Mouse (Mus musculus): Measurements from ENCODE around the gene Coro1b. TPM values are rescaled to one million over a fixed set of nuclear protein-coding genes. Genes with fewer than 3 reads are reported as not detected.

Coro1b gene
- total RNA-seq, 2 experiments from 2014 or later = 38.3 to 47.6 TPM

DNA sequence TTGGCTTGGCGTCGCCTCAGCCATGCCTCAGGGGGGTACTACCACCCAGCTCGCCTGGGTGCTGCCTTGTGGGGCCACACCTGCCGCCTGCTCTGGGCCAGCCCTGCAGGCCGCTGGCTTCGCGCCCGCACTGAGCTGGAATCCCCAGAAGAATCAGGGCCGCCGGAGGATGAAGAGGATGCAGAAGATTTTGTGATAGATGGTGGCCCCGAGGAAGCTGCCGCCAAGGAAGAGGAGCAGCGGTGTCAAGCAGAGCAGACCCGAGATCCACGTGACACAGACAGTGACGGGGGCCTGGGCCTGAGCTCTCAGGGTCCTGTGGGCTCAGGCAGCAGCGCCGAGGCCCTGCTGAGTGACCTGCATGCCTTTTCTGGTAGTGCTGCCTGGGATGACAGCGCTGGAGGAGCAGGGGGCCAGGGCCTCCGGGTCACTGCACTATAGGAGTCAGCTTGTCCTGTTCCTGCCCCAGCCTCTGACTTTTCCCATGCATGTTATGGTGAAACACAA lies 7.7 kb downstream of the Coro1b start:
- DNase-seq = no peak

DNA sequence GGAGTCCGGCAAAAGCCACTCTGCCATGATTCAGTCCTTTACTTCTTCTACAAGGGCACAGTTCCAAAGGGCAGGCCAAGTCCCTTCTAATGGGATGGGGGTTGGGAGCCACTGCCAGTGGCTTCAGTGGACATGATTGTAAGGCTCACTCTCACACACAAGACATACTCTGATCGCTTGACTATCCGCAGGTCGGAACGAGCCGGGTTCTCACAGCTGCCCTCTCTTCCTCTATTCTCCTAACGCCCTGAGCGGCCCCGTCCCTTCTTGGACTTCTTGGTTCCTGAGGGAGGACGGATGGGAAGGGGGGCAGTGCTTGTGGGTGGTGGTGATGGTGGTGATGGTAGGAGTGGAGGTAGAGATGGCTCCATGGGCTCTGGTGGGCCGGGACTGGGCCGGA lies 8.4 kb downstream of the Coro1b start:
- no peak for DNase-seq

DNA sequence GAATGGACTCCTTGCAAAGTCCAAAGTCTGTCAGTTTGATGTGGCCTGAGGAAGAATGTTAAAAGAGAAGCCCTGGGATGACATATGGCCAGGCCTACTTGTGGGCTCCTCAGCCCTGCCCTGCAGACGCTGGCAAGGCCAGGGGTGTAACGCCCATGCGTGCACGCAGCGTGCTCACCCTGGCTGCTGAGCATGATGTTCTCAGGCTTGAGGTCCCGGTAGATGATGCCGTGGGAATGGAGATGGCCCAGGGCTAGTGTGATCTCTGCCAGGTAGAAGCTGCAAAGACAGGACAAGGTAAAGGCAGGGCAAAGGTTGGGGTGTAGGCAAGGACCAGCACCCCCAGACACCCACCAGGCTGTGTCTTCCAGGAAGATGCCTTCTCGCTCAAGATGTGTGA lies 10.6 kb downstream of the Coro1b start:
- DNase-seq = no peak

DNA sequence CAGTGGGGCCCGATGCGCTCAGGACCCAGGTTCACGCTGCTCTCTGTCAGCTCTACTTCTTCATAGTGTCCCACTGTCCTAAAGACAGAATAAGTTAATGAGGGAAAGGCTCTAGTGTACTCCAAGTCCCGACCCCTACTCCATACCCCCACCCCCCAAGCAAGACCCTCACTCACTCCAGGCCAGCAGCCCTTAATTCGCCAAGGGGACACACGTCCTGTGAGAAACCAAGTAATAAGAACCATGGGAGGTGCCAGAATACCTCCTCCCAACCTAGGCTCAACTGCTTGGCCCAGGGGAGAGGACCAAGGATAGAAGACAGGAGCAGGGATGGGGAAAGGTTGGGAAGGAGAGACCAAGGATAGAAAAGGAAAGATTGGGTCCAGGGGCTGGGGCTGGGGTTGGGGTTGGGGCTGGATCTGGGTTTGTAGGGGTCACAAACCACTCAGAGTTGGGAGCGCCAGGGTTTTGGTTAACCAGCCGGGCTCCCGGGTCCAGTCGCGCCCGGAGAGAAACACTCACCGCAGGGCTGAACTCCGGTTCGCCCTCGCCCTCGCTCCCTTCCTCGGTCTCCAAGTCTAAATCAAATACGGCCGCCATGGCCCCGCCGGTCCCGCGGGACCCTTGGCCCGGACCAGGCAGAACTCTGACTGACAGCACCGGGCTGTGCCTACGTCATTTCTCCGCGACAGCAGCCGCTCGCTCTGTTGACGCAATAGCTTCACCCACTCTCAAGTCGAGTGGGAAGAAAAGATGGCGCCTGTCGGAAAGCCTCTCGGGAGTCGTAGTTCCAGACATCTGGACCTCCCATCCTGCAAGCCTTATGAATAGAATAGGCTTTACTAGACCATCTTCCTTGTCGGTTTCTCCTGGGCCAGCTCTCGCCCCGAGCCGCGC lies 14.5 kb downstream of the Coro1b start, which contains the start of gene Rps6kb2:
Rps6kb2 (minus strand) TSS at position 709 of the 897 bp plus-strand sequence.
- peak; percentile 97 to 98 for DNase-seq

DNA sequence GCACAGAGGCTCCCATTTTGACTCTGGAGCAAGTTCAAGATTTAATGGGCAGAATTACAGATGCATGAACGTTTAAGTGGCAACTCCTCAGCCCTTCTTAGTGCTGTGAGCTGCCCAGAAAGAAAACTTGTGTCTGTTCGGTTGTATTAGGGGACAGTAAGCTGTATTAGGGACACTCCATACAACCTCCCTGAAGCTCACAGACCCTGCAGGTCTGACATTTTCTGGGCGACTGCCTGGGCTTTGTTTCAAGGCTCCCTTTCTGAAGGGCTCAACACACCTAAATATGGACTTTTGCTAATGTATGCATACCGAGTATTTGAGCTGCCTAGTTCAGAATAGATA lies 15.1 kb downstream of the Coro1b start:
- no peak for DNase-seq

DNA sequence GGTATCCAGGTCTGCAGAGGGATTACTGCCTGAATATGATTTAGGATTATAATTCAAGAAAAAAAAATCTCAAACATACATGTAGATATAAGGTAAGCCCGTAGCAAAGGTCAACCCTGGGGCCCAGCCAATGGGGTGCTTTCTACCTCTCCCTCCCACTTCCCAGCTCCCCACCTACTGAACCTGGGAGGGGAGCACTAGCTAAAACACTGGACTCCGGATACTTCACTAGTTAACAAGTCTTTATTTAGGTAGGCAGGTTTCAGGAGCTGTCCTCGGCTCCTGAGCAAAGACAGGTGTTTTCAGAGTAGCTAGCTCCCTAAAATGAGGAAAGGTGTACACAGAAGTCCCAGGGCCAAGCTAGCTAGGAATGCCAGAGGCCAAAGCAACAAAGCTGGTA lies 15.7 kb downstream of the Coro1b start:
- DNase-seq = no peak

DNA sequence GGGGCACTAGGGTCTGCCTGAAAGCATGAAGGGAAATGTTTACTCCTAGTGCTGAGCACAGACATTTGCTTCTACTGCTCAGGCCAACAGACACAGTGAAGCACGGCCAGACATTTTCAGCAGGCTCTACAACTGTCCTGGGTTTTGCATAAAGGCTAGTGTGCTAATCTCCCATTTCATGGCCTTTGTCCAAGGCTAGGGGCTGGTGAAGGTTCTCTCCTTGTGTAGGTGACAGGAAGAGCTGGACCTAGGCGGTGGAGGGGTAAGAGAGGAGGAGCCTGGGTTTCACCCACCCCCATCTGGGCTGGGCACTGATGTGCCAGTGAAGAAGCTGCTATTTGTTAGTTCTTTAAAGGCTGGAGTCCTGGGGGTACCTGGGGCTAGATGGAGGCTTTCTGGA lies 16.3 kb downstream of the Coro1b start:
- no peak for DNase-seq

DNA sequence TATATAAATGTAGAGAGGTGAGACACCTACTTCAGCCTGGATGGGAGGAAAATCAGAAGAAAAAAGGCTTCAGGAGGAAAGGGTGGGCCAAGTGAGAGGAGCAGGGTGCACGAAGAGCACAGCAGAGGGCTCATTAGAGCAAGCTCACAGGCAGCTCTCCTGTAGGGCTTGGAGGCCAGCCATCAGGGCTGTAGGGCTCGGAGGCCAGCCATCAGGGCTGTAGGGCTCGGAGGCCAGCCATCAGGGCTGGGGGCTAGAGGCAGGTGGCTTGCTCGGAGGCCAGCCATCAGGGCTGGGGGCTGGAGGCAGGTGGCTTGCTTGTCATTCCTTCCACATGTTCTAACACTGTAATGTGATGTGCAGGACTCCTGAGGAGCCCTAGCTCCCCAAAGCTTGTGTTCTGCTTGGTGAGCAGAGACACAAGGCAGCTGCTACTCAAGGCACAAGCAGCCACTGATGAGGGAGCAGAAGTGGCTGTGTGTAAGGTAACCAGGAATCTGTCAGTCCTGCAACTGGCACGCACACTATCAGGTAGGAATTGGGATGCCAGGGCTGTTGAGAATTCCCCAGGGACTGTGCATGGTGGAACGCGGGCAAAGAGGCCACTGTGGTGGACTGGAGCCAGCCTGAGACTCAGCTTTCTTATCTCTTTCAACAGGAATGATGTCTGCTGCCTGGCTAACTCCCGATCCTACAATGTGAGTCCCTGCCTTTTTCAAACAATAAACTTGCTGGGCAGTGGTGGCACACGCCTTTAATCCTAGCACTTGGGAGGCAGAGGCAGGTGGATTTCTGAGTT lies 18.5 kb downstream of the Coro1b start:
- peak in 1 of 2 experiments; percentile 45 for DNase-seq

DNA sequence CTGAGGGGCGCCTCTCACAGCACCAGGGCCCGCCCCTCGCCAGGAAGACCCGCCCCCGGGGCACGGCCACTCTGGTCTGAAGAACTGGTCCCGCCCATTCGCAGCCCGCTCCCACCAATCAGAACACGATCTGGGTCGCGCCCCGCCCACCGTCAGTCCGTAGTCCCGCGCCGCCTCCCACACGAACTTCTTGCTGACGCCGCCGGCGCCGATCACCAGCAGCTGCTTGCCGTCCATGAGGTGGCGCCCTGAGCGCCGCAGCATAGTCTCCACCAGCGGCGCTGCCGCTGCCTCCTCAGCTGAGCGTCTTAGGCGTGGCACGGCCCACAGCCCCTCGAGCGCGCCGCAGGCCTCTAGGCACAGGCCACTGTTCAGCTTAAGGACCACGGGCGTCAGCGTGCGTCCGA lies 21.0 kb downstream of the Coro1b start:
- DNase-seq = peak; percentile 99 to 100

DNA sequence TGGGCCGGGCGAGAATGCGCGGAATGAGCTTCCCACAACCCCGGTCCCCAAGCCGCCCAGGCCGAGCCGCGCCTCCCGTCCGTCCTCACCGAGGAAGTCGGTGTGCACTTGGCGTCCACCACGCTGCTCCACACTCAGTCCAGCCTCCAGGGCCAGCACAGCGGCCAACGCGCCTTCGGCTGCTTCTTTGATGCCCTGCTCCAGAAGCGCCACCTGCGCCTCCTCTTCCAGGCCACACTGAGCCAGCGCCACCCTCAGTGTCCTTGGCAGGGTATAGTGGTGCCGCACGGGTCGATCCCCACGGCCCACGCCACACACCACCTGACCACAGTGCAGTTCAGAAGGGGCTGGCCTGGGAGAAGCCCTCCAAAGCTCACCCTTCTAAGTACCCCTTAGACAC lies 21.4 kb downstream of the Coro1b start:
- DNase-seq = no peak

DNA sequence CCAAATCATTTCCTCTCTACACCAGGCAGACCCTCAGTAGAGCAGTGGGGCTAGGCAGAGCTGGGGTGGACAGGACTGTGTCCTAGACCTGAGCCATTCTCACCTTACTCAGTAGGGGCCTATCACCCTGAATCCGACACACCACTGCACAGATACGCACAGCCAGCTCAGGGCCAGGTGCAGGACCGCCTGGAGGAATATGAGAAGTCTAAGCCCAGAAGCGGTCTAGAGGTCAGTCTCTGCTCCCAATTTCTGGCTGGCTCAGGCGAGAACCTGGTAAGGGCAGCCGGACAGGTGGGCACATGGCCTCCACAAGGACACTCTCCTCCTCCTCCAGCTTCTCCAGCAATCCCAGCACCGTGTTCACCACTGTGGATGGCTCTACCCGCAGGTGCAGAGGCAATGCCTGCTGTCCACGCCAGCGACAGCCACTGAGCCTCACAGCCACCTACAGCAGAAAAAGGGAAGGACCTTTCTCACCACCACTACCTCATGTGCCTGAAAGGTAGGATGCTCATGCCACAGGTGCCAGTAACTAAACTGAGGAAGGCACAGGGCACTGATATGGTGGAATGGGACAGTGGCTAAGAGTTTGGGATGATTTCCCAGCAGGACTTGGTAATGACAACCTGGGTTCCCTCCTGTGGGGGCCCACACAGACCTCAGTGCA lies 22.4 kb downstream of the Coro1b start:
- DNase-seq = no peak

DNA sequence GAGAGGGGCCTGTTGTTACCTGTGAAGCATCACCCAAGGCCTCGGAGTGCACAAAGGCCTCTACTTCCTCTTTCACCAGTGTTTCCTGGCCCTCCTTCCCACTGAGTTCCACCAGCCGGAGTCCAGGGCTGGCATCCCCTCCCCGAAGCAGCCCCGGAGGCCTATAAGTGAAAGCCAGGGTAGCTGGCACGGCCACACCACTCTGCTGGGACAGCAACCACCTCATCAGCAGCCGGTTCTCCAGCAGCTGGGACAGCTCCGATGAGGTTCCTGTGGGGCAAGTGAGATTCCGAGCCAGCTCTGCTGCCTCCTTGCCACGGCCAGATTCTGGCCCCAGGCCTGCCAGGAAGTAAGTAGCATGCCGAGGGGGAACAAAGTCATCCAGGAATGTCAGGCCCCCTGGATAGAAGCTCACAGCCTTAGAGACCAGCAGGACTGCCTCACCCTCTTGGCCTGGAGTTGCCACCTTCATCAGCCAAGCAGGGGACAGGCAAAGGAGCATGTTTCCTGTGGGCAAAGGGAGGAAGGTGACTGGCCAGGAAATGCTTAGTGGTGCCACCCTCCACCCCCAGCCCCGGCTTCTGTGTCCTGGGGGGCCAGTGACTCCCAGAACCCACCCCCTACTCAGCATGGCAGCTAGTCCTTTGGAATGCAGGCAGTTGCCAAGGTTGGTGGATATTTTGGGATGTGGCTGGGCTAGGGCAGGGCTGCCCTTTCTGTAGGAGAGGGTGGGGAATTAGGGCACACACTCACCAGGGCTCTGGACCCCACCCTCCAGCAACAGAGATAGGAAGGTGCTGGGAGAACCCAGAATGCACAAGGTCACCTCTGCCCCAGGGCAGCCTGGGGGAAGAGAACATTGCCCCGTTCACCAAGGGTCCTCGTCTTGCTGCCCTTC lies 23.2 kb downstream of the Coro1b start:
- DNase-seq = peak; percentile 64 to 76

DNA sequence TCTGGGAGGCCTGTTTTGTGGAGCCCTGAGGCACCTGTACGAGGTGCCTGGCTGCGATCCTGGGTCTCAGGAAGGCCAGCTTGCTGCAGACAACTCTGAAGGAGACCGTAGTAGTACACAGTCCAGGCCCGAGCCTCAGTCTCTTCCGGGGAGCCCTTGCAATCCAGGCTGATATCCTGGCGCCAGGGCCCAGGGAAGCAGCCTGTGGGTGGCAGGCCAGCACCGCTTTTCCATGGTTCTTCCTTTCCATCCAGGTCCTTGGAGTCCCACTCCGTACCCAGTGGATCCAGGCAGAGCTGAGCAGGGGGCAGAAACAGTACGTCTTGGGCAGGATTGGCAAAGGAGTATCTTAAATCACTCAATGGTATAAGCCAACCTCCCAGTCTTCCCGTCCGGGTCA lies 24.5 kb downstream of the Coro1b start:
- DNase-seq = no peak

DNA sequence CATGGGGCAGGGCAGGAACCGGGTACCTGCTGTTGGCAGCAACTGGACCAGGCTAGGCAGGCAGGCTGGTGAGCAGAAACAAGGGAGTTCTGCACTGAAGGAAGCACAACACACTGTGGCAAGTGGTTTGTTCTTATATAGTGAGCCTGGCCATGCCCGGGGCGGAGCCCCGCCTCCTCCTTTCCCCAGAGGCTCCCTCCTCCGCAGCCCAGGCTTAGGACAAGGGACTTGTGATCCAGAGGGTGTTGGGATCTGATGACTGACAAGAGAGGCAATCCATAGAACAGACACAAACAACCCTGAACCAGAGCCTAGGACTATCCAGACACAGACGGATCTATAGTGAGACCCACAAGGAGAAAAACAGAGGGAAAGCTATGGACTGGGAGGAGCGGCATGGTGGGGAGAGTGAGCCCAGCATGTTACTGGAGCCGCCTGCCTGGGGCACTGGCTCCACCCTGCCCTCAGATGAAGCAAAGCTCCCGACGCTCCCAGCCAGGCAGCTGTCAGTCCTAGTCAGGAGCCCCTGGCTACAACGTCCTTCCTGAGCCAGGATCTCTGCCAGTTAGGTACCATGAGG lies 27.0 kb downstream of the Coro1b start, which contains the start of gene Carns1:
Carns1 (minus strand) TSS at position 112 of the 580 bp plus-strand sequence.
- DNase-seq = peak; percentile 56 to 70

DNA sequence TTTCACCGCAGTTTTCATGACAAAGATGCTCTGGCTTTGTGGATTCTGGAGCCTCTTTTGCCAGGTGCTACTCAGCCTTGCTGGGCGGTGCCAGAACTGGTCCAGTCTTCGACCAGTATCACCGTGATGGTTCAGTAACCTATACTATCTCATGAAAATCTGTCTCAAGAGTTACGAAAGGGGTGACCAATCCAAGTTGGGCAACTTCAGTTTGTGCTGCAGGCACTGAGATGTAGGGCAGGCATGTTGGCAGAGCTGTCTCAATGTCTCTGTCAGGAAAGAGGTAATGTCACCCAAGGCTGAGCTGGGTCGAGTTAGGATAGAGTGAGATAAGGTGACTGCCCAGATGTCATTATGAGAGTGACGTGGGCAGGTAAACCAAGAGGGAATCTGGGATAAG lies 32.0 kb downstream of the Coro1b start:
- no peak for DNase-seq

DNA sequence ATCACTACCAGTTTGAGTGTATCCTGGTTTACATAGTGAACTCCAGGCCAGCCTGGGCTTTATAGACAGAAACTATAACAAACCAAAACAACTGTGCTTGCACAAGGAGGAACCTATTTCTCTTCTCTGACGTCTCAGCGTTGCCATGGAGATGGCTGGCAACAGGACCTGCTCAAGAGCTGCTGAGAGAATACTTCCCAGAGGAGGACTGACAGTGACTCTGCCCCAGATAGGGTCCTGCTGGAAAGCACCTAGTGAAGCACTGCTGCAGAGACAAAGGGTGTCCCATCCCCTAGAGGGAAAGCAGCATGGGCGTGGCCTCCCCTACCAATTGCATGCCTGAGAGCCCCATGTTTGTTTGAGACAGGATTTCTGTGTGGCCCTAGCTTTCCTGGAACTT lies 33.5 kb downstream of the Coro1b start:
- peak; percentile 63 to 81 for DNase-seq

DNA sequence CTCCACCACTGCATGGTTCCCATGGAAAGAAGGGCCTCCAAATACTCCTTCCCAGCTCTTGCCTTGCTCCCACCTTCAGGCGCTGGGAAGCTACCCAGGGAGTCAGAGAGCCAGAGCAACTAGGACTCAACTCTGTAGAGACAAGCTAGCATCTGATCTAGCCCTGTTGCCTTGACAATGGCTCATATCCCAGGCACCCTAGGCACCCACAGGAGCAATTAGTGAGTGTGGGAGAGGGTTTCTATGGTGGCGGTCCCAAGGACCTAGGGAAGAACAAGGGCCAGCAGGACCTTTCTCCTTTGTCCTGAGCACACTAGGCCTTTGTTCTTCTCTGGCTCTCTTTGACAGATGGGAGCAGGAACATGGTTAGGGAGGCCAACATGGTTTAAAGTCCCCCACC lies 35.3 kb downstream of the Coro1b start:
- DNase-seq = no peak

DNA sequence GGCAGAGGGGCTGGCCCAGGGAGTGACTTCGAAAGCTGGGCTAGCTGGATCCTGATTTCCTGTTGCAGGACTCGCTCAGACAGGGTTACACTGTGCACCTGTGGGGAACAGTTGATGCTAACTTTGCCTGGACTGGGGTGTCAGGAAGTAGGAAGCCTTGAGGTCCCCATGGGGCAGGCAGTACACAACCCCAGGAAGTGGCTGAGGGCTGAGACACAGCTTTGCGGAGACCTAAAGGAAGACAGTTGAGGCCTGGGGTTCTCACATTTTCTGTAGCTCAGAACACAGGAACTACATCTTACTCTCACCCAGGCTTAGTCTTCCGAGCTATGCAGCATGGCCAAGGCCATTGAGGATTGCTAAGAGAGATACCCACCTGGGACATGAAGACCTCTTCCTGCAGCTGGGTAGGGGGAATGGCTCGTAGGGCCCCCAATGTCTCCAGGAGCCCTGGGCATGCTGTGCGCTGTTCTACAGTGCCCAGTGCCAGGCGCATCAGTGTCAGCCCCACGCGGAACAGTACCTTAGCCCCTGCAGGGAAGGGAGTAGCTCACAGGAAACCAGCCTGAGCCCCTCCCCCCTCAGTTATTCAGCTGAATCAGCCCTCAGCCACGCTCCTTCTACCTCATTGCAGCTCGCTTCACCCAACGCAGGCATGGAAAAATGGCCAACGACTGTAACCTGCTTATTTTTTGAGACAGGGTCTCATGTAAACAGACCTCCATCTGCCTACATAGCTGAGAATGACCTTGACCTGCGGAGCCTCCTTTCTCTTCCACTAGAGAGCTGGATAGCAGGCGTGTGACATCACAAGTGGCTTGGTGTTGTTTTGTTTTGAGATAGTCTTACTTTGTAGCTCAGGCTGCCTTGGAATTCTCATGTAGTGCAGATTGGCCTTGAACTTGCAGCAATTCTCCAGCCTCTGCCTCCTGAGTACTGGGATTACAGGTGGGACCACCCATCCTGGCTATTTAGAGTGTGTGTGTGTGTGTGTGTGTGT lies 36.9 kb downstream of the Coro1b start:
- no peak for DNase-seq

DNA sequence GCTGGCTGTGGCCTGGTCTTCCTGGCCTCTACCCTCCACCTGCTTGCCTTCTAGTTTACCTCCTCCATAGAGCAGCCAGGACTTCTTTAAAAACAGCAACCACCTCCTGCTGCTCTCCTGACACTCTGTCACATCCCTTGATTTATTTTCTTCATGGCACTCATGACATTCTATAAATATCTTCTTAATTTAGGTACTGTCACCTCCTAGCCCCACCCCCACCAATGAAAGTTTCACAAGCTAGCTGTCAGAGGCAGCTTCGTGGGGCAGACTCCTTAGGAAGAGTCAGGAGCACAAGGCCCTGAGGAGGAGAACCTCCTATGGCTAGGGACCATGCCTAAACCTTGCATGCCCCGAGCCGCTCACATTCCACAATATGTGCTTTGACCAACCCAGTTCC lies 38.9 kb downstream of the Coro1b start:
- no peak for DNase-seq

Data from heart, adult 18-20 months (tissue).